Mouse (Mus musculus): ENCODE measurements around the gene Dctn2. TPM values are rescaled to one million over a fixed set of nuclear protein-coding genes. Genes with fewer than 3 reads are reported as not detected.
"Not testable (repeated sequence)": the region's sequence is repeated elsewhere in the genome, so short reads cannot be mapped to it uniquely, and the experiment has no call there.

The Dctn2 gene
- polyA plus RNA-seq, 1 experiment from 2014 or later, result 183 TPM

DNA sequence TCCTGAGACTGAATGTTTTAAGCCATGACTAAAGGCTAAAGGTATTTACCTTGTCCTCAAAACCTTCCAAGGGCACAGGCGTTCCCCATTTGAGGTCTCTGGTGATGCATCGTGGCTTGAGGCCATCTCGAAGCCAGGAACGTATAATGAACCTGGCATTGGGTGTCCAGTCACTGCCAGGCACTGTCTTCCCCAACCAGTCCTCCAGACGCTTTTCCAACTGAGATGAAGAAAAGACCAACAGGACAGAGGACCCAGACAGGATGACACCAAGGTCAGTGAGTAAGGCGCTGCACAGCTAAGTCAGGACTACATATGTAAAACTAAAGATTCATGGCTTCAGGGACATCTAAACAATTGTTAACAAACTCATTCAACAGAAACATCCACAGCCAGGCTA is 34.2 kb downstream of the Dctn2 start:
- Histone ChIP-seq H3K36me3 (ENCODE audit: control insufficient read depth, insufficient read depth, low read length) (peaks cover 65% of the 10 kb centered on the region), H3K27me3 (ENCODE audit: control insufficient read depth, insufficient read depth, low read depth, low read length) (no peaks in the 10 kb centered on the region), H3K27ac (ENCODE audit: low read length) (no peak overlapping the region), H3K4me3 (ENCODE audit: low read length) (no peak overlapping the region), H3K9ac (ENCODE audit: low read length) (no peak overlapping the region), H3K9me3 (ENCODE audit: control insufficient read depth, low read length) (no peaks in the 10 kb centered on the region), H3K4me1 (replicated peaks; ENCODE audit: control insufficient read depth, insufficient read depth, low read length) (no peaks in the 10 kb centered on the region), H3K4me2 (ENCODE audit: low read depth, low read length) (no peak overlapping the region)
- WGBS, result 94% methylated on average over 6 of the region's 6 CpGs
- no peak for ATAC-seq (ENCODE audit: low read depth)

DNA sequence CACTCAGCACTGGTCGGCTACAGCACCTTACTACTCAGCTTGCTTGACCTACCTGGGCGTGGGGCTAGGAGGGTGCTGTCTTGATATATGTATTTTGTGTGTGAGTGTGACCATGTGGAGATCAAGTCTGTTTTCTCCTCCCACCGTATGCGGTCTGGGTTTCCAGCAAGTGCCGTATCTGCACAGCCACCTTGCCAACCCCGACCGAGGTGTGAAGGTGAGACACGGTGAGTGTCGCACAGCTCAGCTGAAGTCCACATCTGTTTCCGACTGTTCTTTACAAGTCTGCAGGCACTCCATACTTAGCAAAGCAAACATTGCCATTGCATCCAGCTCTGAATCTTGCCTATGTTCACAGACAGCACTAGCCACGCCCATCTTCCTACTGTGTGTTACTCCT is 37.0 kb downstream of the Dctn2 start:
- H3K9ac ChIP-seq (ENCODE audit: low read length), result no peak overlapping the region
- WGBS, result 91% methylated on average over 11 of the region's 11 CpGs
- no peaks in the 10 kb centered on the region for H3K9me3 ChIP-seq (ENCODE audit: control insufficient read depth, low read length)
- H3K4me3 ChIP-seq (ENCODE audit: low read length), result no peak overlapping the region
- ATAC-seq (ENCODE audit: low read depth), result no peak
- H3K4me2 ChIP-seq (ENCODE audit: low read depth, low read length), result no peak overlapping the region
- H3K4me1 ChIP-seq (replicated peaks; ENCODE audit: control insufficient read depth, insufficient read depth, low read length), result no peaks in the 10 kb centered on the region
- H3K27ac ChIP-seq (ENCODE audit: low read length), result no peak overlapping the region
- peaks cover 67% of the 10 kb centered on the region for H3K36me3 ChIP-seq (ENCODE audit: control insufficient read depth, insufficient read depth, low read length)
- no peaks in the 10 kb centered on the region for H3K27me3 ChIP-seq (ENCODE audit: control insufficient read depth, insufficient read depth, low read depth, low read length)

- H3K36me3 ChIP-seq (ENCODE audit: control insufficient read depth, insufficient read depth, low read length), result peaks cover 38% of the 10 kb centered on the region
- H3K27me3 ChIP-seq (ENCODE audit: control insufficient read depth, insufficient read depth, low read depth, low read length); H3K4me2 ChIP-seq (ENCODE audit: low read depth, low read length); H3K27ac ChIP-seq (ENCODE audit: low read length); H3K9ac ChIP-seq (ENCODE audit: low read length); H3K4me1 ChIP-seq (replicated peaks; ENCODE audit: control insufficient read depth, insufficient read depth, low read length); H3K9me3 ChIP-seq (ENCODE audit: control insufficient read depth, low read length); ATAC-seq (ENCODE audit: low read depth); H3K4me3 ChIP-seq (ENCODE audit: low read length): not testable (repeated sequence)
- 82% methylated on average over 3 of the region's 3 CpGs for WGBS
Observed at GRCm38 (mm10) chr10:127309167-127309566, 43.0 kb downstream of the Dctn2 start.

DNA sequence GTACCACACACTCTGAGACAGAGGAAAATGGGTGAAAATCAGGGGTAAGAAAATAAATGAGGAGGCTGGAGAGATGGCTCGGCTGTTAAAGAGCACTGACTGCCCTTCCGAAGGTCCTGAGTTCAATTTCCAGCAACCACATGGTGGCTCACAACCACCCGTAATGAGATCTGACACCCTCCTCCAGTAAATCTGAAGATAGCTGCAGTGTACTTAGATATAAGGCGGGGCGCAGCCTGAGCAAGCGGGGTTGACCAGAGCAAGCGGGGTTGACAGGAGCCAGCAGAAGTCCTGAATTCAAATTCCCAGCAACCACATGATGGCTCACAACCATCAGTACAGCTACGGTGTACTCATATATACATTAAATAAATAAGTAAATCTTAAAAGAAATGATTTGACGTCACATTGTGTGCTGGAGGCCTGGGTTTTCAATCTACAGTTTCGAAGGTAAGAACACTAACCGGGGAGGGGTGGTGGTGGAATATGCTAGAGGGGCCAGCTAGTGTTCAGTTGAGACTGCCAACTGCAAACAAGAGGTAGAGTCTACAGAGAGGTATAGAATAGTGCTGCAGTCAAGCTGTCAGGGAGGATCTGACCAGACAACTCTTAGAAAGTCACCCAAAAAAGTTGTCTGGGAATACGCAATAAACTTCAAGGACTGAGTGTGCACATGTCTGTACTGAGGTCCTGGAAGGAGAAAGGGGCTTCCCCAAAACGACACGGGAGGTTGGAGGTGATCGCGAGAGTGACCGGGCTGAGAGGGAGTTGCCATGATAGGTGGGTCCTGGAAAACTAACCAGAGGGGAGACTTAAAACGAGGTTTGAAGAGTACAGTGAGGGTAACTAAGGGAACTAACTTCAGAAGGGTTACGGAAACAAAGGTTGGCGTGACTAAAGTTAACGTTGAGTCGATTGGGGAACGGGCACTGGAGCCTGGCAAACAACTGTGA is 44.6 kb downstream of the Dctn2 start:
- Histone ChIP-seq H3K4me3 (ENCODE audit: low read length) (peak overlapping the region; percentile 77), H3K4me2 (ENCODE audit: low read depth, low read length) (peak overlapping the region; percentile 62), H3K27me3 (ENCODE audit: control insufficient read depth, insufficient read depth, low read depth, low read length) (no peaks in the 10 kb centered on the region), H3K27ac (ENCODE audit: low read length) (peak overlapping the region; percentile 44; the same call in 1 of the 2 replicates), H3K4me1 (replicated peaks; ENCODE audit: control insufficient read depth, insufficient read depth, low read length) (peaks cover 6% of the 10 kb centered on the region), H3K9me3 (ENCODE audit: control insufficient read depth, low read length) (no peaks in the 10 kb centered on the region), H3K36me3 (ENCODE audit: control insufficient read depth, insufficient read depth, low read length) (peaks cover 26% of the 10 kb centered on the region), H3K9ac (ENCODE audit: low read length) (peak overlapping the region; percentile 84)
- peak; percentile 59 for ATAC-seq (ENCODE audit: low read depth)
- 28% methylated on average over 23 of the region's 23 CpGs for WGBS

GRCm38 (mm10) chr10:127311476-127312355 is 45.5 kb downstream of the Dctn2 start, which contains the start of gene Mars:
Gene Mars (minus strand): TSS chr10:127311786.
- peak; percentile 98 for ATAC-seq (ENCODE audit: low read depth)
- peak within 1 kb of the TSS; percentile 69 for H3K27ac ChIP-seq (ENCODE audit: low read length)
- H3K4me1 ChIP-seq (replicated peaks; ENCODE audit: control insufficient read depth, insufficient read depth, low read length), result peaks cover 6% of the 10 kb centered on the region
- no peaks in the 10 kb centered on the region for H3K27me3 ChIP-seq (ENCODE audit: control insufficient read depth, insufficient read depth, low read depth, low read length)
- no peaks in the 10 kb centered on the region for H3K9me3 ChIP-seq (ENCODE audit: control insufficient read depth, low read length)
- peak within 1 kb of the TSS; percentile 77 for H3K4me3 ChIP-seq (ENCODE audit: low read length)
- peaks cover 20% of the 10 kb centered on the region for H3K36me3 ChIP-seq (ENCODE audit: control insufficient read depth, insufficient read depth, low read length)
- under 1% methylated on average over 65 of the region's 65 CpGs for WGBS
- H3K4me2 ChIP-seq (ENCODE audit: low read depth, low read length), result peak within 1 kb of the TSS; percentile 63
- peak within 1 kb of the TSS; percentile 84 for H3K9ac ChIP-seq (ENCODE audit: low read length)

- peak overlapping the region; percentile 63 for H3K4me2 ChIP-seq (ENCODE audit: low read depth, low read length)
- peak overlapping the region; percentile 69 for H3K27ac ChIP-seq (ENCODE audit: low read length)
- H3K4me3 ChIP-seq (ENCODE audit: low read length), result peak overlapping the region; percentile 77
- H3K36me3 ChIP-seq (ENCODE audit: control insufficient read depth, insufficient read depth, low read length), result peaks cover 14% of the 10 kb centered on the region
- H3K27me3 ChIP-seq (ENCODE audit: control insufficient read depth, insufficient read depth, low read depth, low read length), result no peaks in the 10 kb centered on the region
- H3K9ac ChIP-seq (ENCODE audit: low read length), result peak overlapping the region; percentile 84
- WGBS, result under 1% methylated on average over 4 of the region's 4 CpGs
- no peaks in the 10 kb centered on the region for H3K9me3 ChIP-seq (ENCODE audit: control insufficient read depth, low read length)
- ATAC-seq (ENCODE audit: low read depth), result peak; percentile 66
- H3K4me1 ChIP-seq (replicated peaks; ENCODE audit: control insufficient read depth, insufficient read depth, low read length), result peaks cover 6% of the 10 kb centered on the region
Observed at GRCm38 (mm10) chr10:127312356-127312676, 46.1 kb downstream of the Dctn2 start.

GRCm38 (mm10) chr10:127312858-127313257 is 46.7 kb downstream of the Dctn2 start:
- Histone ChIP-seq H3K4me3 (ENCODE audit: low read length) (no peak overlapping the region), H3K27ac (ENCODE audit: low read length) (no peak overlapping the region), H3K9me3 (ENCODE audit: control insufficient read depth, low read length) (no peaks in the 10 kb centered on the region), H3K36me3 (ENCODE audit: control insufficient read depth, insufficient read depth, low read length) (peaks cover 9% of the 10 kb centered on the region), H3K4me2 (ENCODE audit: low read depth, low read length) (no peak overlapping the region), H3K4me1 (replicated peaks; ENCODE audit: control insufficient read depth, insufficient read depth, low read length) (peaks cover 6% of the 10 kb centered on the region), H3K27me3 (ENCODE audit: control insufficient read depth, insufficient read depth, low read depth, low read length) (no peaks in the 10 kb centered on the region), H3K9ac (ENCODE audit: low read length) (no peak overlapping the region)
- no peak for ATAC-seq (ENCODE audit: low read depth)
- WGBS, result 59% methylated on average over 4 of the region's 4 CpGs

- H3K27me3 ChIP-seq (ENCODE audit: control insufficient read depth, insufficient read depth, low read depth, low read length); H3K9ac ChIP-seq (ENCODE audit: low read length); H3K36me3 ChIP-seq (ENCODE audit: control insufficient read depth, insufficient read depth, low read length); H3K4me1 ChIP-seq (replicated peaks; ENCODE audit: control insufficient read depth, insufficient read depth, low read length); H3K4me3 ChIP-seq (ENCODE audit: low read length); ATAC-seq (ENCODE audit: low read depth); H3K27ac ChIP-seq (ENCODE audit: low read length); H3K4me2 ChIP-seq (ENCODE audit: low read depth, low read length); H3K9me3 ChIP-seq (ENCODE audit: control insufficient read depth, low read length): not testable (repeated sequence)
- WGBS, result 85% methylated on average over 5 of the region's 5 CpGs
Observed at GRCm38 (mm10) chr10:127313516-127313915, 47.3 kb downstream of the Dctn2 start.

GRCm38 (mm10) chr10:127314950-127315349 is 48.8 kb downstream of the Dctn2 start:
- not testable (repeated sequence) for H3K4me1 ChIP-seq (replicated peaks; ENCODE audit: control insufficient read depth, insufficient read depth, low read length); H3K27ac ChIP-seq (ENCODE audit: low read length)
- WGBS, result 63% methylated on average over 1 of the region's 1 CpGs

More at GRCm38 (mm10) chr10:127314950-127315349, 48.8 kb downstream of the Dctn2 start:
- H3K4me3 ChIP-seq (ENCODE audit: low read length); H3K4me2 ChIP-seq (ENCODE audit: low read depth, low read length); ATAC-seq (ENCODE audit: low read depth); H3K9ac ChIP-seq (ENCODE audit: low read length); H3K27me3 ChIP-seq (ENCODE audit: control insufficient read depth, insufficient read depth, low read depth, low read length); H3K9me3 ChIP-seq (ENCODE audit: control insufficient read depth, low read length); H3K36me3 ChIP-seq (ENCODE audit: control insufficient read depth, insufficient read depth, low read length): not testable (repeated sequence)
